Mouse (Mus musculus): ENCODE measurements around the gene Gm853.
A peak's percentile ranks its signal among the peaks of the same experiment; 100 is the strongest.

Gm853 gene

GRCm38 (mm10) chr4:130213857-130214256 is 8.3 kb downstream of the Gm853 start:
- DNase-seq: no peak

- no peak for DNase-seq
Observed at GRCm38 (mm10) chr4:130213197-130213596, 9.0 kb downstream of the Gm853 start.

DNA sequence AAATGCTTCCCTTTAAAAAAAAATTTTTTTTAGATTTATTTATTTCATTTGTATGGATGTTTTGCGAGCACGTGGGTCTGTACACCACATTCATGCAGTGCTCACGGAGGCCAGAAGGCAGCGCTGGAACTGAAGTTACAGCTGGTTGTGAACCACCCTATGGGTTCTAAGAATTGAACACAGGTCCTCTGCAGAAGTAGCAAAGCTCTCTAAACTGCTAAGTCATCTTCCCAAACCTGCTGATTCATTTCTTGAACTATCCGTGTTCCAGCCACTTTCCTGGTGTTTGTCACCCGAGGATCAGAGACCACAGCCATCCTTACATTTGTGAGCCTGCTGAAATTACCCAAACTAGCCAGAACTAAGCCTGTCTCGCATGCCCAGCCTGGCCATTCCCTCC is 9.8 kb downstream of the Gm853 start:
- no peak for DNase-seq

GRCm38 (mm10) chr4:130211870-130212269 is 10.3 kb downstream of the Gm853 start:
- DNase-seq: no peak

GRCm38 (mm10) chr4:130198694-130199670 is 23.2 kb downstream of the Gm853 start:
- peak; percentile 89 for DNase-seq

- peak; percentile 31 for DNase-seq
Observed at GRCm38 (mm10) chr4:130196542-130196941, 25.7 kb downstream of the Gm853 start.

DNA sequence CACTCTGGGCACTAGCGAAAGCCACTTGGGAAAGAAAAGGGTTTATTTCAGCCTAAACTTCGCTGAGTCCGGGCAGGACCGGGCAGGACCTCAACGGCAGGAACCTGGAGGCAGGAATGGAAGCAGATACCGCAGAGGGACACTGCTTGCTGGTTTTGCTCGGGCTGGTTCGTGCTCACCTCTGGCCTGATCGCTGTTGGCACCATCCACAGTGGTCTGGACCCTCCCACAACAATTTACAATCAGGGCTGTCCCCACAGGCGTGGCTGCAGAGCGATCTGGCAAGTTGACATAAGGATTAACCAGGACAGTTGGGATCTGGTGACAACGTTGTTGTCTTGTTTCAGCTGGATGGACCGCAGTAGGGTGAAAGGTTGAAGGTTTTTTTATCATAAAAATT is 26.3 kb downstream of the Gm853 start:
- DNase-seq: no peak

DNA sequence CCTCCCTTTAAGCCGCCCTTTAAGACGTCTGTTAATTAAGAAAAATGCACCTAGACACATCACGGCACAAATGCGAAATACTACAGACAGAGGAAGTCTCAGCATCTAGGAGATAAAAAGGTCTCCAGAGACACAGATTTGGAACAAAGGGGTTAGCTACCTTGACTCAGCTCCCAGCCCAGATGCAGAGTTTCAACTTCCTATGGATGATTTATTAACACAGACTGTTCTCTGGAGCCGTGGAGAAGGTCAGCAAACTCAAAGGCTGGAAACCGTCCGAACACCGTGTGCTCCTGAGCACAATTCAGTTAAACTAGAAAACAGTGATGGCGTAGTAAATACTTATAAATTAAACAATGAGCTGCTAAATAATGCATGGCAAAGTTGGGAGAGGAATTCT is 29.9 kb downstream of the Gm853 start:
- no peak for DNase-seq

DNA sequence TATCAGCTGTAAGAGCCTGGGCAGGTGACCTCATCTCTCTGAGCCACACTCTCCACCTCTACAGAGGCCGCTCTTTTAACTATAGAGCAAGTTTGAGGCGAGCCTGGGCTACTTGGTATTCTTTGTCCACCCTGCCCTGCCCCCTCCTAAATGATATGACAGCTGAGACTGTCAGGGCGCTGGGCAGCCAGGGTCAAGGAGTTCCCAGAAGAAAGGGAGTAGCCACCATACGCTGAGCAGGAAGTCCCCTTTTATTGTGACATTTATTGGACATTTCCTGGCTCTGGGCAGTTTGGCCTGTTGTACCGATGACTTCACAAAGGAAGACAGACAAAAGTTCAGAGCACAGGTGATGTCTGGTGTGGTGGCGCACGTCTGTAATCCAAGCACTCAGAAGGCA is 32.6 kb downstream of the Gm853 start:
- no peak for DNase-seq

GRCm38 (mm10) chr4:130188806-130189297 is 33.3 kb downstream of the Gm853 start:
- peak; percentile 90 for DNase-seq

GRCm38 (mm10) chr4:130186891-130187290 is 35.3 kb downstream of the Gm853 start:
- DNase-seq: no peak

DNA sequence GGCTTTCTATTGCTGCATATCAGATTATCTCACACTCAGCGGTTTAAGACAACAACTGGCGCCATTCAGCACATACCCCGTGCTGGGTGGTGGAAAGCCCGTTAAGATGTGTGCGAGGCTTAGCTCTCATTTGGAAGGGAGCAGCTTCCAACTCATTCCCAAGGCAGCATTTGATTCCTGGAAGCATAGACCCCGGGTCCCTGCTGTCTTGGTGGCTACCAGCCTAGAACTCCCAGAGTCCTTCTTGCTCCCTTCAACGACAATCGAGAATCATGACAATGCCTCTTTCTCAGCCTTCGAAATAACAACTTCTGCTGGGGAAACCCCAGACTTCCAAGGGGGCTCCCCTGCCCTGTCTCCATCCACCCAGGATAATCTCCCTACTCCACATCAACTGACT is 35.8 kb downstream of the Gm853 start:
- no peak for DNase-seq

DNA sequence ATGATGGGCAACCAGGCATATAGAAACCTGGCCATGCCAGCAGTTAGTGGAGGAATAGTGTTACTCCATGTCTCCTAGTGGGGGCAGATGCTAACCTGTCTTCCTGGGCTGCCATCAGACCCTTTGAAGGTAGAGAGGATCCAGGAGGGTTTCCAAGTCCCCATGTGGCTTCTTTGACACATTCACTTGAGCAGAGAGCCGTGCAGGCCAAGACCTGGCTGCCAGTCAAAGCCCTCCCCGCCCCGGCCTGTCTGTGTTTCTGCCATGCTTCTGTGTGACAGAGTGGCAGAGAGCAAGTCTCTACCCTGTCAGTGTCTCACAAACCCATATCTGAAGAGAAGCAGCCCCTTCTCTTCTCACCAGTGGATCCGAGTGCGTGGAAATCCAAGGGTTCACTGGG is 38.3 kb downstream of the Gm853 start:
- no peak for DNase-seq

DNA sequence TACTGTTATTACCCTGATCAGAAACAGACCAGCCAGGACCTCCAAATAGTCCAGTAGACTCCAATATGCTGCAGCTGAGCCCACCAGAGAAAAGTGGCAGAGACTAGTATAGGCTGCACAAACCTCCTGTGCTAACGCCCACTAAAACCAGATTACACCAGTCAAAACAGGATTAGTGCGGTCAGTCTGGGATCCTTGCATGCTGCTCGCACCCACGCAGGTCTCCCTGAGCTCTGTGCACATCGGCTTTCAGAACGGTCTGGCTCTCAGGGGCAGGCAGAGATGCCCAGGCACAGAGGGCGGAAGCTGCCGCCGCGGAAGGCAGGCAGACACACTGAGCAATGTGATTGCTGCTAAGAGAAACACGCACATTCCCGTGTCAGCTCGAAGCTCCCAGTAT is 39.2 kb downstream of the Gm853 start:
- no peak for DNase-seq

DNA sequence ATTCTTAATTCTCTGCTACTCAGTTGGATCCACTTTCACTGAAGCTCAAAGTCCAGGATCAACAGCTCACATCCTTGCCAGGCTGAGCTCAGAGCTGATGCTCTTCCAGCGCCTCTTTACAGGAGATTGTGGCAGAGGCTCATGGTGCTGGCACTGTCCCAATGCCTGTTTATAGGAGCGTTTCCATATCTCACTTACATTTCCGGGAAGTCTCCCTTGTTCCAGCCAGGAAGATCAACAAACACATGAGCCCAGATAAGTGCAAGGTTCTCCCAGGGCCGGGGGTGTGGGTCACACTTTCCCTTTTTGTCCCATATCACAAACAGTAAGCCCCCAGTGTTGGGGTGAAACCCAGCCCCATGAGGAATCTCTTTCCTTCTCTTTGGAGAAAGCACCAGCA is 40.3 kb downstream of the Gm853 start:
- peak; percentile 80 for DNase-seq

DNA sequence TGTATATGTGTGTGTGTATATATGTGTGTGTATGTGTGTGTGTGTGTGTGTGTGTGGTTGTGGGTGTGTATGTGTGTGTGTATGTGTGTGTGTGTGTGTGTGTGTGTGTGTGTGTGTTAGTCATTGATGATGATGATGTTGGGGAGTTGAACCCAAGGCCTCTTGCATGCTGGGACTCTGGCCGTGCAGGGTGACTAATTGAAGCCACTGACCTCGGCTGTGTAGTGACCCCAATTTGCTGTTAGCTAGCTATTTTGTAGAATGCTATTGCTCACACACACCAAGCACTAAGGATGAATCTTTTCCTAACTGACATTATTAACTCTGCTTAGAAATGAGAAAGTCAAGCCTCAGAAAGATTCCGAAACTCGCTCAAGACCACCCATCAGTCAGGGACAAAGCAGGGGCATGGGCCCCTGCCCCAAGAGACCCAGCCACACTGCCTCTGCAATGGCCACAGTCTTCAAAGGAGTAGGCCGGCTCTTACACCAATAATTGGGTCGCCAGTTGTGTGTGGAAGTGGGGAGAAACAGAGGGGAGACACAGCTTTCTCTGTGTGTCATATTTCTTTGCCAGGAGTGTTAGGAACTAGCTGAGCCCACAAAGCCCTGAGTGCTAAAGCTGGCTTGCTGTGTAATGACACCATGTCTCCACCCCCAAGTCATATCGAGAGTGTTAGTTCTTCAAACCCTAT is 41.1 kb downstream of the Gm853 start:
- no peak for DNase-seq

- no peak for DNase-seq
Observed at GRCm38 (mm10) chr4:130179876-130180275, 42.3 kb downstream of the Gm853 start.

DNA sequence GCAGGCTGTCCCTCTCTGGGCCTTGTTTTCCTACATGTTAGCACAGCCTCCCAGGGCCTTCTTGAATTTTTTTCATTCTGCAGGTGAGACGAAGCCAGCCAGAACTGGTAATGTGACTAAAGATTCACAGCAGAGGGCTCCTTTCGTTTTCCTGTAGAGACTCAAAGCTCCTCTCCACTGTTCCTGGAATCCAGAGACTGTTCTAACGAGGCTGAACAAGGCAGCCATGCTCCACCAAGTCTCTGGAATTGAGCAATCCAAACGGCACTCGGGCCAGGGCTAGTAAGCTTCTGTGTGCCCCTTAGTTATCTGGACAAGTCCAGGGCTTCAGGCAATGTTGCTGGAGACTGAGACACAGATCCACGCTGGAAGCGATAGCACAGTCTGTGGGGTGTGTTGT is 44.7 kb downstream of the Gm853 start:
- DNase-seq: no peak

GRCm38 (mm10) chr4:130177087-130177486 is 45.1 kb downstream of the Gm853 start:
- DNase-seq: peak; percentile 80

GRCm38 (mm10) chr4:130176156-130176720 is 46.0 kb downstream of the Gm853 start:
- no peak for DNase-seq

DNA sequence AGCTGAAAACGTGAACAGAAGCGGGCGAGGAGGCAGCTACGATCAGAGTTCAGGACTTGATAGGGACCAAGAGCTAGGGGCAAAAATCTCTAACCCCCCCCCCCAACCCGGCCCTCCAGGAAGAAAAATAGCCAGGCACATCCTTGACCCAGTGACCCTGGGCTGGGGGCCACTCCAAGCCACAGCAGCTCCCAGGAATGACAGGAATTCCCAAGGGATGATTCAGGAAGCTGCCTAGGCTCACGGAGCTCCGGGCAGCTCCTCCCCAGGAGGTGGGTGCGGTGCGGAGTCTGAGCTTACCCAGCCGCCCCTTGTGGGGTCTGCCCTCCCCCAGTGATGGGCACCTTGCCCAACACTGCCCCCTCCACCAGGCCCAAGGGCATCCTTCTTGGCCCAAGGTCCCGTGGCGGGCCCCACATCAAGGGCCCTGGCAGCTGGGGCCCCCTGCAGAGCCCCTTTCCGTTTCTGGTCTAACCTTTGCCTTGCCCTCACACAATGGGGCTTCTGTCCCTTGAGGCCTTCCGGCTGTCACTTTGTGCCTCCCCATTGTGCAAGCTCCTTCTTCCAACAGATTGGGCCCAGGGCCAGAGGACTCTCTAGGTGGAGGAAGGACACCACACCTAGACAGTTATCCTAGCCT is 47.0 kb downstream of the Gm853 start, which contains the start of gene Tinagl1:
TSS of gene Tinagl1 (minus strand) at position 51 of the 640 bp plus-strand sequence.
- peak; percentile 57 for DNase-seq

DNA sequence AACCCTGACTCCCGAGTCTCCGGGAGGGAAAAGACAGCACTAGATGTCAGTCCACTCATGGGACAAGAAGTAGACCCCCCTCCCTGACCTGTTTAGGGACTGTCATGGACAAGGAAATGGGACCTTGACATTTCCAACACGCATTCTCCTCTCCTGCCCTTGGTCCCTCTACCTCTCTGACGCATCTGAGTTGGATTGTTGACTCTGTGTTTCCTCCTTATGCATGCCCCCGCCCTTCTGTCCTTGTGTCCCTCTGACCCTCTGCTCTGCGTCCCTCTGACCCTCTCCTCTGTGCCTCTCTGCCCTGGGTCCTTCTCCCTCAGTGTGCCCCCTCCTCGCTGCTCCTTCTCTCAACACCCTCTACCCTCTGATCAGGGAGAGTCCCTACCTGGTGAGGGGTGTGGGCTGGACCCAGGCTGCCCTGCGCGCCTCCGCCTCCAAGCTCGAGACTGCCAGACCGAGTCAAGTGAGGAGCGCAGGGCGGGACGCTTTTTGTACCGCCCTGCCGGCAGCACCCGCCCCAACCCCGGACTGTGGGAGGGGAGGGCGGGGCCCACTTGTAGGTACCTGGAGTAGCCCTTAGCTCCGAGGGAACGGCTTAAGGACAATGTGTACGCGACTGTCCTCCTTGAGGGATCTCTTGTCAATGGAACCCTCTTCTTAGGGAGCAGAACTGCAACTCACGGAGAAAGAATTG is 47.7 kb downstream of the Gm853 start:
- DNase-seq: peak; percentile 84
